Mouse (Mus musculus) fat pad, adult 2 months (tissue): ENCODE results near the gene Dhrs2.

Experiments
- DNase-seq: peaks from one replicate; pipeline ENCODE4 v3.0.0-alpha.2; 2011; ENCODE audit warnings: low read depth, low spot score; ENCODE audit errors: extremely low read depth

Dhrs2 gene

DNA sequence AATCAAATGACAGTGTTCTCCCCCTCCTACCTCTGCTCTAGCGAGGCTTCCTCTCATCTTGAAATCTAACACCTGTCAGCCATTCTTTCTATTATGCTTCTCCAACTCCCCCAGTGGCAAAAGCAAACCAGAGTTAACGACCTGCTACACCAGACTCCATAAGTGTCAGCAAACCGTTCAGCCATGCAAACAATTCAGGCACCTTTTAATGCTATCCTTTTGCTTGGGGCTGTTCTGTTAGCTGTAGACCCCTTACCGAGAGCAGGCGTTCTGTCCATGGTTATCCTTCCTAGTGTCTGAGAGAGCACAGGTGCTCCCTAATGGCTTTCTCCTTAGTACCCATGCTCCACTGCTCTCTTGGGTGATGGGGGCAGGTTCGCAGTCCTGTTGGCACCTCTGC, 25.4 kb downstream of the Dhrs2 start:
- no peak for DNase-seq

DNA sequence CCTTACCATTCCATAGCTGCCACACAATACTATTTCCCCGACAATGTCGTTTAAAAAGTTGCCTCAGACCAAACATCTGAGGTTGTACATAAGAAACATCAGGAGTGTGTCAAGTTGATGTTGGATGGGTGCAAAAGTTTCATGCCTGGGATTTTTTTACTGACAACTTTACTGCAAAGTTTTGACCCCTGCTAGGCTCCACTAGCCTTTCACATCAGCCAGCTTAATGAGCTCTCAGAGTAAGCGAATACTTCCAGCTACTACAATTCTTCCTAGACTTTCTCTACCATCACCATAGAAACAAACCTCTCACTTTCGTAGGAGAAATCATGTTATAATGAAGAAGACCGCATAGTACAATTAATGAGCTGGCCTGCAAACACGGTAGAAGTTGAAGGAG, 26.5 kb downstream of the Dhrs2 start:
- DNase-seq, result no peak

GRCm38 (mm10) chr14:55253580-55253979, 31.8 kb downstream of the Dhrs2 start:
- DNase-seq, result no peak

DNA sequence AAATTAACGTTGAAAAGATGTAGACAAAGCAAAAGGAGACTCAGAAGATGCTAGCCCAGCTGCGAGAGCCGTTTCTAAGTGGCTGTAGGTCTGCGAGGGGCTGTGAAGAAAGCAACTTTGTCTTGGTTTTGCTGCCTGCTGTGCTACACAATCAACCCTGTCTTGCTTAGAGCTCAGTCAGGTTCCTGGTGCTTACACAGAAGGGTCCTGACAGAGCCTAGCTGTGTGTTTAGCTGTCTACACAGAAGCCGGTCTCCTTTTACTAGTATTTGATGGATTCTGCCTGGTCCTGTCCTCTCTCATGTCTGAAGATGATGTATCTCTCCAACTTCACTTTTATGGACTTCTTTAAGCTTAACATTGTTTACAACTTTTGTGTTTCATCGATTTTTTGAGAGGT, 33.6 kb downstream of the Dhrs2 start:
- DNase-seq, result no peak

GRCm38 (mm10) chr14:55271158-55271557, 49.4 kb downstream of the Dhrs2 start:
- DNase-seq, result no peak

DNA sequence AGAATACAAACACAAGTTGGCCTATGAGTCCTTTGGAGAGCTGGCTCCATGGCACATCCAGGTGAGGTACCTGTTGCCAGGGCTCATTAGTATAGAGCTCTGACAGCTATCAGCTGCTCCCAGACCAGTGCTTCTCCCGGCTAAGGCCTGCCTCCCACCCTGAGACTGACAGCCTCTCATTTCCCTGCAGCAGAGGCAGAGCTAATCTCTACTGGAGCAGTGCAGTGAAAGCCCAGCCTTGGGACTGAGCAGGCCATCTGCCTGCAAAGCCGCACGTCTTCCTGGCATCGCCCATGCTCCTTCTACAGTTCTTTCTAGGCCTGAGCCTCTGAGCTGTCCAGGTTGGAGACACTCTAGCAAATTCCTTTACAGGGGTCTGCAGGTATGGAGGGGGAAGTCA, 51.2 kb downstream of the Dhrs2 start:
- no peak for DNase-seq

DNA sequence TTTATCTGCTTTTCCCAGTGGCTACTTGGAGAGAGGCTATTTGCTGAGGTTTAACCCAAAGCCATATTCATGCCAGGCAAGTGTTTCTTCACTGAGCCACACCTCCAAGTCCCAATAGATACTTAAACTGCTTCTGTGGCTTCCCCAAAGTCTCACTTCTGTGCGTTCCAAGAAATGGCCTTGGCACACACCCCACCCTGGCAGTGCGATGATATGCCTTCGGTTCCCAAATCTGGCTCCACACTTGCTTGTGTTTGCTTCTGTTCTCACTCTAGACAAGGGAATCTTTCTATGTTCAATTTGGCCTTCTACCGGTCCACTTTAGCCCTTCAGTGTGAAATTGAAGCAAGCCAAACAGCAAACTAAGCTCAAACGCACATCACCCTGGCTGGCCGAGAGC, 53.0 kb downstream of the Dhrs2 start:
- no peak for DNase-seq

DNA sequence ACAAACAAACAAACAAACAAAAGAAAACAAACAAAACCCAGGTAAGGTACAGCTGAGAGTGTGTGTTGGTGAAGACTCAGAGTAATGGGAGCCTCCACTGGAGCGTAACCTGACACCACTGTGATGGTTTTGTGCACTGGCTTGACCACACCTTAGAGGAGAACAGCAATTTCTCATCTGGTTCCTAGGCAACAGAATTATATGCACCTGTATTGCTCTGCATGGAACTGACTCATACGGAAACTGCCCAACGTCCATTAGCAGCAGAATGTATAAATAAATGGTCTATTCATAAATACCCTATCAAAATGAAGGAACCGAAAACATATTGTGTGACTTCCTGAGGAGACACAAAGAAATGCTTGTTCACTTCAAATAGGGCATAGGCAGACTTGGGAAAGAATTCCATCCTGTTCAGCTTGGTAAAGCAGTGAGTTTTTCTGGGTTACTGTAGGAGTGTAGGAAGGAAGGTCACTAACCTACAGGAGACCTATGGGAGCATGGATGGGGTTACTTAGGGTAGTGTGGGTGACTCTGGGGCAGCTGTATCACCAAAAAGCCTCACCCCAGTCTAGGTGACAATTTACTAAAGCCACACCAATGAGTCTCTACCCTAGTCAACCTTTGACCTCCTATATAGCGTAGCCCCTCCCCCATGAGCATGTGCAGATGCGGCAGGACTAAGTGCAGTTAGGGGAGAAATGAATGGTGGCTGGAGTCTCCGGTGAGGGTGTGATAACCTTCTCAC, 57.7 kb downstream of the Dhrs2 start:
- no peak for DNase-seq
